Mouse (Mus musculus): ENCODE data around the gene Ptgfrn. TPM values are rescaled to one million over a fixed set of nuclear protein-coding genes. Genes with fewer than 3 reads are reported as not detected.
A peak's percentile ranks its signal among the peaks of the same experiment; 100 is the strongest.

Gene Ptgfrn
- total RNA-seq, 2 experiments from 2014 or later: 33.3 to 37.5 TPM

DNA sequence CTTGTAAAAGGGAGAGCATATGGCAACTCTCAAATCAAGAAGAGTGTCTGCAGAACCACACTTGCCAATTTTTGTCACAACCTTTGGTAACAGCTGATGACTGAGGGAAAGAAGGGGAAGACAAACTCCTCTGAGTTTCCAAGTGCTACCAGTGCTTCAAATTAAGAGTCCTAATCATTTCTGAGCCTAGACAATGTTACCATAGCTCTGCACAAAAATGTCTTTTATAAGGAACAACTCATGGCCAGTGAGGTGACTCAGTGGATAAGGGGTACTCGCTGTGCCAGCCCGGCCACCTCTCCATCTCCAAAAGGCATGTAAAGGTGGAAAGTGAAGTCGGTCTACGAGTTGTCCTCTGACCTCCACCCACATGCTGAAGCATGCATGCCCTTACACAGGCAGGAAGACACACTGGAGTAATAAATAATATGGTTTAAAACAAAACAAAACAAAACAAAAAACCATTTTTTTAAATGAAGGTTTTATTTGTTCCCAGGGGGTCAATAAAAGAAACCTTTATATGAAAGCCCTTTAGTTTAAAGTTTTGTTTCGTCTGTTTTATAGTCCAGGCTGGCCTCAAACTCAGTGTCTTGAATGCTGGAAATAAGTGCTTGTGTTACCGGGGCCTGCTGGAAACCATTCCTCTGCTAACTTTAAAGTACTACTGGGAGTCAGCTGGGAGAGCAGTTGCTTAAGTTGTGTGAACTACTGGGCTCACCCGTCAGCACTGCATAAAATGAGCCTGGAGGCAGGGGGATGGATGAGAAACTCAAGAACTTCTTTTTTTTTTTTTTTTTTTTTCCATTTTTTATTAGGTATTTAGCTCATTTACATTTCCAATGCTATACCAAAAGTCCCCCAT lies 23.3 kb downstream of the Ptgfrn start:
- no peak for DNase-seq (ENCODE audit: low spot score in 2 of 2)

DNA sequence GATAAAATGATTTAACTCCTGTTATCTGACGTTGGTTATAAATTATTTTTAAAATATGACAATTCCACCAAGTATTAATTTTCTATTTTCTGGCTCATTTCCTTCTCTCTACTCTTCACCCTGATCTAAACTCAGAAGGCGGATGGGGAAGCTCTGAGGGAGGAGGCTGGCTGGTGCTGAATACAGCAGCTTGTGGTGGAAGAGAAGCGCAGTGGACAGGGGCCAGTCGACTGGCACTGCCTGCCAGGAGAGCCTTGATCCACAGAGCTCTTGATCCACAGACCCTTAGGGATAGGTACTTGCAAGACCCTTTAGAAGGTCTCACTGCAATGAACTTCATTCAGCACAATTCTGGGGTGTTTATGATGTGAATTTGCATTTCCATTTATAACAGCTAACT lies 29.2 kb downstream of the Ptgfrn start:
- DNase-seq (ENCODE audit: low spot score in 2 of 2): no peak

DNA sequence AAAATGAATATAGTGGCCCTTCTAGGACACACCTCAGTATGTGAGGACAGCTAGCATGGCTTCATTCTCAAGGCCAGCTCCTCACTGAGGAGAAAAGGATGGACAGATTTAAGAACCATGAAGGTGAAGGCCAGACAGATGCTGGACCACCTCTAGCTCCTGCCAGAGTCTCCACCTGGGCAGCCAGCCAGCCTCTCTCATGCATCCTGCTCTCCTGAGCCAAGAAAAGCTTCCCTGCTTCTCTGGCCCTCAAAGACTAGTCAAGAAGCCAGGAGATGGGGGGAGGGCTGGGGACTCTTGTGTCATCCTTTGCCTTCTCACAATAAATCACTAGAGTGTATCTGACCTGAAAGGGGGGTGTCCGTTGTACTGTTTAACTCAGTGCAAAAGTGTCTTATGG lies 31.7 kb downstream of the Ptgfrn start:
- no peak for DNase-seq (ENCODE audit: low spot score in 2 of 2)

DNA sequence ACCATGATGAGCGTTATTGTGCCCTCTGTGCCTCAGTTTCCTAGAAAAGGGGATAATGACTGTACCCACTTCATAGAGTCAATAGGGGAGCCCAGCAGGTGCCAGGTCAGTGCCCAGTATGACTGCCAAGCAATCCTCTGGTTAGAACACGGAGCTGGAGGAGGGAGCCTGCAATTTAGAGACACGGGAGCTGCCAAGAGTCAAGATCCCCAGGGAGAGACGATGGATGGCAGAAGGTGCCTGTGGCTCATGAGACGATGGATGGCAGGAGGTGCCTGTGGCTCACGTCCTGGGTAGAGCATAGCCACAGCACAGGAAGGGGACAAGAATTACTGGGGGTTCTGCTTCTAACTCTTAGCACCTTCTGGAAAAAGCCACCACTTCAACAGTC lies 32.4 kb downstream of the Ptgfrn start:
- no peak for DNase-seq (ENCODE audit: low spot score in 2 of 2)

DNA sequence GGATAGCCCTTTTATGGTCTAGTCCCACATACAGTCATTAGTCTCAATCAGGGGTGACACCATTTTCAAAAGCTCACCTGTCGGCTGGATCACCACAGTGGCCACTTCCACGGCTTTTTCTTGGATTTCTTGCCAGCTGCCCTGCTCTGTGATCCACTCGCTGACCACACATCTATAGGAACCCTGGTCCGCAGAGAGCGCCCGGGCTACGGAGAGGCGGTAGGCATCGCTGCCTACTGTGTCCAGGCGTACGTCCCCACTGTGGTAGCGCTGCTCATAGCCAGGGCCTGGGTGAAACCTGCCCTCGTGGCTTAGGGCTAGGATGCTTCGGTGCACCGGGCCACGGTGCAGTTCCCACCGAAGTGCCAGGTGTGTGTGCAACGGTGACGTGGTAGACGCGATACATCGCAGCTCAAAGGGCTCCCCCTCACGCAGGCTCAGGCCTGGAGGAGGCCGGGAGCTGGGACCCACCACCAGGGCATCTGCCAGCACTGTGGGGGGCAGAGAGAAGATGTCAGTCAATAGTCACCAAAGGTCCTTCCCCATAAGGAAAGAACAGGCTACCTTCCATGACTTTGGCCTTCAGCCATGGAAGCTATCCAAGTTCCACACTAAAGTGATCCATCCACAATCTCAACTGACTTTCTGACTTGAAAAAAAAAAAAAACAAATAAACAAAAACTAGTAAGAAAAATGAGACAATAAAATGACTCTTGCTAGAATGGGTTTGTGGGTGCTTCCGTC lies 32.9 kb downstream of the Ptgfrn start:
- no peak for DNase-seq (ENCODE audit: low spot score in 2 of 2)

DNA sequence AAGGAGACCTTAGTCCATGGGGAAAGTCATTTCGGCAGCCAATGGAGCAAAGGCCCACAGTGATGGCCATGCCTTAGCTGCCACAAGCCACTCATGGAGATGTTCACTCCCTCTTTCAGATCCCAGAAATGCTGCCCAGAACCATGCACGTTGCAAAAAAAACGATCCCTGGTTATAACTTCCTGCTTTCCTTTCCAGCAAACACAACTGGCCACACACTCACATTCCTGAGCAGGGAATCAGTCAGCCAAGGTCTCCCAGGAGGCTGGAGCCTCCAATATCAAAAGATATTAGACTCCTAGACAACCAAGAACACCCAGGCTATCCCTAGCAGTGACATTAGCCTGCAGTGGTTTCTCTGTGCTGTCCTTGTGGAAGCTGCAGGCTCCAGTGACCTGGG lies 34.2 kb downstream of the Ptgfrn start:
- no peak for DNase-seq (ENCODE audit: low spot score in 2 of 2)

DNA sequence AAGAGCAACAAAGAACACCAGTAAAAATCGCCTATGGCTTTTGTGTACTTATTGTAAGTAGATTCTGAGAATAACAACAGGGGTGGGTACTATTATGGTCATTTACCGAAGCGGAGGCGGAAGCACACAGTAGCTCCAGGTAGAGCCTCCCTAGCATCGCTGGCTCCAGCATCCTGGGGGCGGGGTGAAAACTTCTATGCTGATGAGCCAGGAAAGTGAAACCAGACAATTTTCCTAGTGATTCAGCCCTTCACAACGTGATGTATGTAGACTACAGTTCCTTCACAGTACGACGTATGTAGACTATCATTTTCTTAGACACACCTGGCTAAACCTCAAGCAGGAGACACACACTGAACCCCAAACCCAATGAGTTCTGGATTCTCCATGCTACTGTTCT lies 36.7 kb downstream of the Ptgfrn start:
- no peak for DNase-seq (ENCODE audit: low spot score in 2 of 2)

DNA sequence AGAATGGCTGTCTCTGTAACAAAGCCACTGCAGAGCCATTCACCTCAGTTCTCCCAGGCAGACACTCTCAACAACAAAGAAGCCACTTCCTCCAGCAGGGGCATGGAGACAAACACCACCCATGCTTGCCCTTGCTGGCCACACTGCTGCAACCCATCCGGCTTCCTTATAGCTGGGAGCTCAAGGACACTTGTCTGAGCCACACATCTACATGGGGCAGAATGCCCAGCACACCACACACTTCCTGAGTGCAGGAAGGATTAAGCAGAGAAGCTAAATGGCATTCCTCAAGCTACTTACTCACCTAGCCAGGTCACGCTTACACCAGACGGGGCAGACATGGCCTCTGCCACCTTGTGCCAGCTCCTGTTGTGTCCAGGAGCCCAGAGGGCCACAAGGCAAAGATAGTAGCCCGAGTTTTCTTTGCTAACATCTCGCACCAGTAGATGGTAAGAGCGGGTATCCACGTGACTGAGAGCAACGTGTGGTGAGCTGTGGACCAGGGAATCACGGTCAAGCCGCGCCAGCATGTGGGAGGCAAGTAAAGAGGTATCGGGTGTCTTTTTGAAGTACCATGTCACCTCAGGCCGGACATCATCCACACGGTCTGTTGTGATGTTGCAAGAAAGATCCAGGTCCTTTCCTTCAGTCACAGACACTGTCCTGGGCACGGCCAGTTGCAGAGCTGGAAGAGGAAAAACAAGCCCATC lies 37.4 kb downstream of the Ptgfrn start:
- no peak for DNase-seq (ENCODE audit: low spot score in 2 of 2)

DNA sequence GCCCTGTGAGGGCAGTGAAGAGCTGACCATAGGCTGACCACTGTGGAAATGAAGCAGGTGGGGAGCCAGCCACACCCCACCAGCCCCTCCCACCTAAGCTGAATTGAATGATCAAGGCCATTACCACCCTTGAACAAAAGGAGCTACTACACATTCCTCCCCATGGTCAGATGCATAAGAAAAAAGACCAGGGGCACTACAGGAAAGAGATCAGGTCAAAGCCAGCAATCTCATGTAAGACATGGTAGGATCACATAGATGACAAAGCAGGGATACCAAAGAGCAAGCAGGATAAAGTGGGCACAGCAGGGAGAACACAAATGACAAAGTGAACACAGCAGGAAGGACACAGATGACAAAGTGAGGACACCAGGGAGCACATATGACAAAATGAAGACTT lies 38.5 kb downstream of the Ptgfrn start:
- DNase-seq (ENCODE audit: low spot score in 2 of 2): no peak

DNA sequence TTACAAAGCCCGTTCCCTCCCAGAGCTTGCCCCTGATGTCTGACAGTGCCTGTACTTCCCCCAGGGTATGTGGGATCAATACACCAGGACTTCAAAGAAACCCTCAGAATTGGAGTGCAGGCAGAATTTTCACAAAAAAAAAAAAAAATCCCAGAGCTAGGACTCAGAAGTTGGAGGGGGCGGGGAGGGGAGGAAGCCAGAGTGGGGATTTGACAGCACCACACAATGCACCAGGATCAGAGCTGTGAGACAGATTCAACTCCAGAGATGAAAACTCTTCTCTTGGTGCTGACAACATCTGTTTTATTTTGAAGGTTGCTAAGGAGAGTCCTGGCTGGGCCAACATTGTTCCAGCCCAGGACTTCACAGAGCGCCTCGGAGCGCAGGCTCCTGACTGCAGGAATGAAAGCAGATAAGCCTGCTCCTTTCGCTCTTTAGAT lies 39.3 kb downstream of the Ptgfrn start:
- DNase-seq (ENCODE audit: low spot score in 2 of 2): no peak

DNA sequence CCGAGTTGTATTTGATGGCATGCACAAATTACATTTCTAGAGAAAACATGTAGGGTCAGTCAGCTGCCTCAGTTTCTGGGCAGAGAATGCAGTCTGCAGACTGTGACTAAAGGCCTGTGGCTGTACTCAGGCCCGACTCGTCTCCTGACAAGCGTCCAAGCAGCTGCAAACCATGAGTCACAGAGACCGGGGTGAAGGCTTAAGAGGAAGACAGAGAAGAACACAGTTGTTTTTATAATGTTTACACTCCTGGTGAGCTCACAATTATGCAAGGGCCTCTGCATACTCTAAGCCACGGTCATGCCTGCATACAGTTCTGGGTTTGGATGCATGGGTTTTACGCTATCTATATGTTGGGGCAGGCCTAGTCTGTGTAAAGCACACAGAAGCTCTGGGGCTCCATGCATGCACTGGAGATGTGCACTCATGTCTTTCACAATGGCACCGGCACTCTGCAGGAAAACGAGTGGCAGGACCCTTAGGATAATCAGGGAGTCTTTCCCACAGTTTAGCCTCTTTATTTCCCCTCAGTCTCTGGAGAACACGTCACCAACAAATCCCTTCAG lies 39.8 kb downstream of the Ptgfrn start:
- DNase-seq (ENCODE audit: low spot score in 2 of 2): no peak

DNA sequence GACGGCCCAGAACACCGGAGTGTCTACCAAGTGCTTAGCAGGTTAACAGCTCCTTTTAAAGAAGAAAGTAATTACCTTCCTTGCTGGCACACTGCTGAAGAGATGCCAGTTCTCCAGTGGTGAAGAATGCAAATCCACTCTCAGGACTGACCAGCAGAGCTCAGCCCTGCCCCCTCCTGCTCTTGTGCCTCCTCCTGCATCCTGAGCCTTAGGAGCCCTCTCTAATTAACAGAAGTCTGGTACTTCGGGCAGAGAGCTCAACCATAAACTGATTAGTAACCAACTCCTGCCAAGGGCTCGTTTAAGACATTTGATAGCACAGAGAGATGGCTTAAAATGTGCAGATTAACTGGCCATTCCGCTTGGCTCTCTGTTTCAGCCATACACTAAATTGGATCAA lies 41.4 kb downstream of the Ptgfrn start:
- DNase-seq (ENCODE audit: low spot score in 2 of 2): no peak

DNA sequence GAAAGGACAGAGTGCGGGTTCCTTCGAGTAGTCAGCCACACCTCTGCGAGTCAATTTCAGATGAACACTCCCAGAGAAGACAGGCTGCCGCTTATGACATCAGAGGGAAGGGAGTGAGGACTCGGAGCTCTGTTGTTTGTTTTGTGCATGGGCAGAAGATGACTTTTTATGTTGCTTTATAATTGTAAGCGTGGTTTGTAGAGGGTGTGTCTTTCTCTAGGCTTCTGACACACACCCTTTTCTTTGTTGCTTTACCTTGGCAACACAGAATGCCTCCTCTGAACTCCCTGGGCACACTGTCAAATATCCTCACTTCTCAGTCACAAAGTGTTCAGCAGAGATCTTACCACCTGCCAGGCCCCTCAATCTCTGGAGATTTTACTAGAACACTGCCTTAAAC lies 43.9 kb downstream of the Ptgfrn start:
- no peak for DNase-seq (ENCODE audit: low spot score in 2 of 2)

DNA sequence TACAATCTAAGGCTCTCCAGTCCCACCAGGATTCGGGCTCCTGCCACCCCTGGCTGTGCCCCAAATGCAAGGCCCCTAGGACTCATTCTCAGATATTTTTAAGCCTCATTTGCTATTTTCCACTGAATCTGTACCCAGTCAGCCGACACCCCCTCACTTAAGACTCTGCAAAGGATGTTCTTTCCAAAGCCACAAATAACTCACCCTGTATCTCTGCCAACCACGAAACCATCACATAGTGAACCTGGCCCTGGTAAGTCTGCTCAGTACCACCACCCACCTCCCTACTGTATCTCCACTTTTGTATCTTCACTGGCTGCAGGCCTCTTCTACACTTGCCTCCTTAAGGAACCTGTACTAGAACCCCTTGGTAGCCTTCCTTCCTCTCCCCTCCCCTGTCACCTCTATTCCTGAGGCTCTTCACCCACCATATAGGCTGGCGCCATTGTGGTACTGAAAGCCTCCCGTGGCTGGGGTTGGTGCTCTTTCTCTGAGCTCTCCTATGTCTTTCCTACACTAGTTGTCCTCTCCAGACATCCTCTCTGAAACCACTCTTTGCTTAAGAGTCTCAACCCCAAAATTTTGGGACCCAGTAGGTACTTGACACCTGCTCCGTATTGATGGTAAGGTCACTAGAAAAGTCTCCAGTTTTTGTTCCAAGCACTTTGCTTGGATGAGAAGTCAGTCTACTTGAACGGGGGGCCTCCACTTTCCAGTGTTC lies 48.1 kb downstream of the Ptgfrn start:
- DNase-seq (ENCODE audit: low spot score in 2 of 2): peak; percentile 32 to 60

DNA sequence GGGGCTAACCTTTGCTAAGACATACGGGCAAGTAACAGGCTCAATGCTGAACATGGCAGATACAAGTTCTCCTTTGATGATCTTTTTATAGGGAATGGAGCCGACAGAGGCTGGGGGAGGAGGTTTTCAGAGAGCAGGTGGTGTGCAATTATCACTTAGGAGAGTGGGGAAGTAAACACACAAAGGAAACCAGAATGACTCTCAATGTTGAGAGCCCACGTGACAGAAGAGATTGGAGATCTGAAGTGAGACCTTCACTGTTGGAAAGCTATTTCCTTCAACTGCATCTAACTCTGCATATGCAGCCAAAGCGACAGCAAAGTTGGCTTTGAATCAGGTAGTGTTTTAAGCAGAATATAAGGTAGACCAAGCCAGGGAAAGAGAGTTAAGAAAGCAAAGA lies 50.9 kb downstream of the Ptgfrn start:
- no peak for DNase-seq (ENCODE audit: low spot score in 2 of 2)

DNA sequence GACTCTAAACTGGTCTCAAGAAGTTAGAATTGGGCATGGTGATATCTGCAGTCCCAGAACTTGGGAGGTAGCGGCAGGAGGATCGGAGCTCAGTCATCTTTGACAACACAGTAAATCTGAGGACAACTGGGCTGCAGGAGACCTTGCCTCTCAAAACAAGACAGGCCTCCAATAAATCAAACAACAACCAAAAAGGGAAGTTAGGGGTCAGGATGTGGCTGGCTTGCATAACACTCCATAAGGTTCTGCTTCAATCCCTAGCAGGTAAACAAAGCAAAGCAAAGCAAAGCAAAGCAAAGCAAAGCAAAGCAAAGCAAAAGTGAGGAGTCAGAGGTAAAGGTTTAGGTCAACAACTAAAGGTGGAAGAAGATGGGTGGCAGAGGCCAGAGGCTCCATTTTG lies 51.9 kb downstream of the Ptgfrn start:
- DNase-seq (ENCODE audit: low spot score in 2 of 2): no peak

DNA sequence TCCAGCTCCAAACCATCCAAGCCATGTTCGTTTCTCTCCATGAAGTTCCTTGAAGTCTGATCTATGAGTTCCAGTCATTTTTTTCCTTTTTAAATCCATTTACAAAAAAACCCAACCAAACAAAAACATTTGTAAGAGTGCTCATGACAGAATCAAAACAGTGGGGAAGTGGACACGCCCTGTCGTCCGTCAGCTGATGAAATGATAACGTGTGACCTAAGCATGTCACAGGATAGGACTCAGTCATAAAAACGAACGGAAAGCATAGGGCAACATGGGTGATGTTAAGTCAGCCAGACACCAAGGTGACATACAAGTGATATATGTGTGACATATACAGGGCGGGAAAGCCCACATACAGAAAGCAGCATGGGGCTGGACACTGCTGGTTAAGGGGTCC lies 54.9 kb downstream of the Ptgfrn start:
- DNase-seq (ENCODE audit: low spot score in 2 of 2): no peak

DNA sequence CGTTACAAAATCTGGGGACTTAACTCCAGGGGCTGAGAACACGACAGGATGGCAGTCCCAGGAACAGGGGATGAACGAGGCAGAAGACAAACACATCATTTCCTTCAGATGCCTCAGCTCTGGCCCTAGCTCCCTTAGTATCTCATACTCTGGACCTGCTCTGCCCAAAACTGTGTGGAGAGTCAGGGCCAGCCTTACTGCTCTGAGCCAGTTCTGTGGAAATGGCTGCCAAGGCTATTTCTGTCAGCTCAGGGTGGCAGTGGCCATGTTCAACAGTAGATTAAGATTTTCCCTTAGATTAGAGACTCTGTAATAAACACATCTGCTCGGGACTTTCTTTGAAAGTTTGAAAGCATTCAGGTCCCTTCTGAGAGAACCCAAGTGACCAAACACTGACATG lies 58.5 kb downstream of the Ptgfrn start:
- DNase-seq (ENCODE audit: low spot score in 2 of 2): no peak

DNA sequence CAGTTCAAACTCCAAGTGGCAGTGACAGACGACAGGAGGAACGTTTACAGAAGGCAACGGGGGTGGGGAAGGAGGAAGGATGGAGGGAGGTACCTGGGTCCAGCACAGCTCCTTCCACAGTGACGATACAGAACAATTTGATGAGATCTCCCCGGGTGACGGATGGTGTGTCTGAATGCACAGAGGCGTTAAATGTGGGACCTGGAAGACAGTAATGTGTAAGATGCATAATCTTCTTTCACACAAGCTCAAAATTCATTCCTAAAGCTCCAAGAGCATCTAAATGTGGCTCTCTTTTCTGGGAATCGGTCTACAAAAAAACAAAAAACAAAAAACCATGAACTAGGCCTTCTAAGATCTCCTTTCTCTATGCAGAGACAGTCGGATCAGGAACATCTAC lies 60.1 kb downstream of the Ptgfrn start:
- DNase-seq (ENCODE audit: low spot score in 2 of 2): no peak

DNA sequence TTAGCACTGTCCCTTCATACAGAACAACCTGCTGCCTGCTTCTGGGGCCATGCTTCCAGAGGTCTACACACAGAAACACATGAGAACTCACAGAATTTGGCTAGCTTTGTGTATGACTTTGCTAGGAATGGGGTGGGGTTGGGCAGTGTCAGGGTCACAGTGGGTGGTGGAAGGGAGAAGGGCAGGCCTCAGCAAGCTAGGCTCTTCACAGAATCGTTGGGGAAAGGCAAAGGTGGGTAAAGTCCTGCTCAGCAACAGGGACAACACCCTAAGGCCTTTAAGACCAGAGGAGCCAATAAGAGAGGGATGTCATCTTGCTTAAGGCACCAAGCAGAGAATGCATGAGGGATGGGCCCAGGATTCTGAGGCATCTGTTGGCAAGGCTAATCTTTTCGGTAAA lies 61.3 kb downstream of the Ptgfrn start:
- no peak for DNase-seq (ENCODE audit: low spot score in 2 of 2)

Data from left cerebral cortex, adult 18-20 months (tissue).